Comparison of ENCODE assay signal across 26 mouse cellular contexts in genomic region chr4:33740982-33741381, GRCm38 (mm10).
"Had no signal": no experiment of that assay in that cellular context is flagged by ENCODE, and none has a peak within 500 bp of the region (broad histone marks: within the 10 kb centered on the region; RNA-seq: fewer than 3 reads in every experiment).

No protein-coding gene starts in this region.

- H3K9me3 ChIP-seq: heart, embryonic 10.5 days; heart, embryonic 12.5 days; hindbrain, embryonic 10.5 days; hindbrain, embryonic 12.5 days; intestine, embryonic 15.5 days; kidney, embryonic 15.5 days; limb, embryonic 13.5 days; limb, embryonic 15.5 days had no signal

- H3K4me3 ChIP-seq: gastrocnemius, adult 2 months; heart, adult 2 months; heart, embryonic 10.5 days; heart, embryonic 12.5 days; hindbrain, embryonic 10.5 days; hindbrain, embryonic 12.5 days; intestine, embryonic 15.5 days; kidney, embryonic 15.5 days; limb, embryonic 13.5 days; limb, embryonic 15.5 days had no signal

- DNase-seq: gastrocnemius, adult 2 months; gastrocnemius, postnatal 10 days; gastrocnemius, postnatal 25 days; heart, adult 2 months; heart, postnatal 10 days; heart, postnatal 4 days; kidney, adult 11 months; kidney, adult 2 months; kidney, adult 9 months; kidney, postnatal 14 days; kidney, postnatal 36 days; layer of hippocampus, adult 9-11 months; layer of hippocampus, postnatal 36 days; left cerebral cortex, postnatal 4 days had no signal

- H3K4me1 ChIP-seq: intestine, embryonic 15.5 days had no signal

- ATAC-seq: hindbrain, embryonic 16.5 days; inflammation-experienced regulatory T-cells, adult 6 months; intestine, embryonic 15.5 days had no signal

- H3K9ac ChIP-seq: heart, embryonic 12.5 days; hindbrain, embryonic 12.5 days; hindbrain, embryonic 14.5 days; intestine, embryonic 15.5 days; kidney, embryonic 15.5 days; limb, embryonic 13.5 days; limb, embryonic 15.5 days had no signal

- H3K27me3 ChIP-seq: heart, embryonic 12.5 days; hindbrain, embryonic 12.5 days; intestine, embryonic 15.5 days; kidney, embryonic 15.5 days; limb, embryonic 13.5 days; limb, embryonic 15.5 days had no signal

- H3K4me2 ChIP-seq: heart, embryonic 12.5 days; hindbrain, embryonic 12.5 days; hindbrain, embryonic 14.5 days; intestine, embryonic 15.5 days; kidney, embryonic 15.5 days; limb, embryonic 13.5 days; limb, embryonic 15.5 days had no signal

- H3K27ac ChIP-seq: gastrocnemius, adult 2 months; heart, adult 2 months; heart, embryonic 10.5 days; hindbrain, embryonic 10.5 days; hindbrain, embryonic 12.5 days; hindbrain, embryonic 14.5 days; intestine, embryonic 15.5 days; kidney, embryonic 15.5 days; kidney, postnatal 0 days; limb, embryonic 13.5 days; limb, embryonic 15.5 days had no signal

- H3K36me3 ChIP-seq: heart, embryonic 10.5 days; heart, embryonic 12.5 days; hindbrain, embryonic 10.5 days; hindbrain, embryonic 12.5 days; intestine, embryonic 15.5 days; kidney, embryonic 15.5 days; limb, embryonic 13.5 days; limb, embryonic 15.5 days had no signal
